Mouse (Mus musculus): Measurements from ENCODE around the gene Mterf2.

Mterf2 gene

DNA sequence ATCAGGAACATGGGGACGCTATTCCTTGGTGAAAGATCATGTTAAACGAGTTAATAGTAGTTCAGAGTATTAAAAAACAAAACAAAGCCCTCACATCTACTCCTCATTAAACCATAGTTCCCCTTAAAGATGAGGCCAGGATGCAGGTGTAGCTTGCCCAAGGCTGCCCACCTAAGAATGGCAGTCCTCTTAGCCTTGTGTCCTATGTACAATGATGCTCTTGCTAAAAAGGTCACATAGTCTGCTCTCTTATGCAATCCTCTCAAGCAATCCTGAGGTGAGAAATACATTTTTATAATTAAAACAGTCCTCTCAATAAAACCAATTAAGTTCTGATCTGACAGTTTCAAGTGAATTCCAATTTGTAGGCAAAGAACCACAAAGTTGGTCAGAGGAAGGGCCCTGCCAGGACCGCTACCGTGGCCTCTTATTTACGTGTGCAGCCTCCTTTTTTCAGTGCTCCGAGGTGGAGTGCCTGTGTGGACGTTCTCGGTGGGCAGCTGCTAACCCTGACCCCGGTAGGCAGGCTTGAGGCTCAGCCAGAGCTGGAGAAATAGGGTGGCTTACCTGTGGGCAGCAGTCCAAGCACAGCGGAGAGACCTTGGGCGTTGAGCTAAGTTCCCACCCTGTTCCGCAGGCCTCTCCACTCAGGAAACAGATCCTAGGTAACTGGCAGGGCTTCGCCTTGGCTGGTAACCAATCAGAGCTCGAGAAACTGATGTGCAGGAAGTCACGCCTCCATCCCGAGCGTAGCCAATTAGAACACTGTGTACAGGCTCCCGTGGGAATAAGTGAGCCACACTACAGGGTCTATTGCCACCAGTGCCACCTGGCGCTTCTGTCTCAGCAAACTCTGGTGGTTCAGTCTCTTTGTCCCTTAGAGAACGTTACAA, at the start of gene Mterf2:
Mterf2 (minus strand) TSS at position 633 of the 893 bp plus-strand sequence.
- peak; percentile 69 to 90 for DNase-seq (ENCODE audit: low spot score in 2 of 2)

DNA sequence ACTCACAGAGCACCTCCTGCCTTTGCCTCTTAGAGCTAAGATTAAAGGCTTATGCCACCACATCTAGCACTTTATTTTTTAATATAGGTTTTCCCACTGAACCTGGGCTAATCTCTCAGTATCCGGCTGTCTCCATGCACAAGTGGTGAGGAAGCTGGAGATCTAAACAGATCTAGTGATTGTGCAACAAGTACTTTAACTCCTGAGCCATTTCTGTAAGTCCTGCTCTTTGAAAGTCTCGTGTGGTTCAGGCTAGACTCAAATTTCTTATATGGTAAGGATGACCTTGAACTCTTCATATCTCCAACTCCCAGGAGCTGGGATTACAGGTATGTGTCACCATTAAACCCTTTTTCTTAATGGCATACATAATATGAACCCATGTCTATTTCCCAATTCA, 48.8 kb upstream of the Mterf2 start:
- DNase-seq (ENCODE audit: low spot score in 2 of 2): no peak

DNA sequence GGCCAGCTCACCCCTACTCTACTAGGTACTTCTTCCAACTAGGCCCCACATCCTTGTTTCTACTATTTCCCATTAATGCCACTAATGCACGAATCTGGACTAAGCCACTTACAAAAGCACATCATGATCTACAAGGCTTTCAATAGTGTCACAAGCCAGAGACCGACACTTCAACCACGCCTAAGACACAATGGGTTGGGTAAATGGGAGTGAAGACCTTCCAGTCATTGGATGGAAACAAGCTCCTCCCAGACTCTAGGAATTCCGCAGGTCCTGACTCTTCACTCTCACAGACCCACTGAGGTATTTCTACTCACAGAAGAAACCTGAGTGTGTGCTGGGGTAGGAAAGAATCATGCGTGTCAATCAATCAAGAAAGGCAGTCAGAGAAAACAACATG, 37.5 kb upstream of the Mterf2 start:
- DNase-seq (ENCODE audit: low spot score in 2 of 2): no peak

DNA sequence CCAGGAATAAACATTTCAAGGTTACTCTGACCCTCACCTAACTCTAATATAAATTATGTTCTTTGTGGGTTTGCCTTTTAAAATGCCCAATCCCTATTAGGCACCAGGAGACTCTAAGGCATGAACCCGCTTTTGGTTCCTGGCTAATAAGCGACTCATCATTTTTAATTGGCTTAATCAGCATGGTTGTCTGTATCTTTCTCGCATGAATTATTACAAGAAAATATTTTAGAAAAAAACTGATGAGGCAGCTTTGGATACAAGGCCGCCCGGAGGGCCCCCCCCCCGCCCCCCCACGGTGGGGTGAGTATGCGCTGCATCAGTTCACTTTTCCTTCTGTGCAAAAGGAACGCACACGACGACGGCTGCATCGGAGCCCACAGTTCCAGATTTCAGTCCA, 37.0 kb upstream of the Mterf2 start:
- DNase-seq (ENCODE audit: low spot score in 2 of 2): no peak

DNA sequence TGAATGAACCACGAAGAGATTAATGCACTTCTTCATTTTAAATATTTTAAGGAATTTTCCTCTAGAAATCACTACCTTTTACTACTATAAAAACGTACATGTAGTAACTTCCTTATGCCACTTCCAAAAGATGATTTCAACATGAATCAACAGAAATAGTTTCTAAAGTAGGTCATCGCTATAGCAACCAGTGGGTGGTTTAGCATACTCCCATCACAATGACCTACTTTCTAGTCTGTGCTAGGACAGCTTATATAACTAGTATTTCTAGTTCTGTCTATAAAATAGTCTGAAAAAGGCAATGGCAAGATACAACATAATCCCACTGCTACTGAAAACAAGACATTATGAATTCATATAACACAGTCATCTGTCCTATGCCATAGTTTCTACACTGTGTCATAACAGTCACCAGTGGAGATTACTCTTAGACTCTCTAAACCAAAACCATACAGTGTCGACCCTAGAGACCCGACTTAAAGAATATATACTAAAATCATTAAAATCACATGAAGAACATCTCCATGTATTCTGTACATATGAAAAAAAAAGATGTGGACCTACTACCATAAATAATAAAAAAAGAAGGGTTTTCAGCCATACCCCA, 34.0 kb upstream of the Mterf2 start:
- no peak for DNase-seq (ENCODE audit: low spot score in 2 of 2)

DNA sequence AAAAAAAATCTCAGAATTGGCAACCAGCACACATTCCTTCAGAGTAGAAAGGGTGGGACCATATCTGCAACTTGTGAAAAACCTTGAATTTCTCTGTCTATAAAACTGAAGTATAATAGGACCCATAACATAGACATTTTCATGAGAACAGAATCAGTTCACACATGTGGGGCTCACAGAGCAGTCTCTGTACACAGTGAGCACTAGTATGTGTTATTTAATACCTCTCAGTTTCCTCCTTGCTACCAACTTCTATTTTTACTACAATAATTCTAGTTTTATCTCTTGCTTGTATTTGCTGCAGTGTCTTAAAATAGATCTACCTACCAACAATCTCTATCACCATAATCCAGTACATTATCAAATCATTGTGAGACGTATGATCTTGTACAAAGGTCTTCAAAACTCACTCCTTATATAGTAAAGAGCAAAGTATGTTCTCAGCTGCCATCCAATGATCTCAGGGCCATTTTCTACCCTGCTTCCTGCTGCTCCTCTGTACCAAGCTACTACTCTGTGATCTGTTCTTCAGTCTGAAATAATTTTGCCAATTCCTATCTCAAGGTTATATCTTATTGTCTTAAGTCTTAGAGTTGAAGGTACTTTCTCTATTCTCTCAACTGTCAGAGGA, 32.3 kb upstream of the Mterf2 start:
- no peak for DNase-seq (ENCODE audit: low spot score in 2 of 2)

DNA sequence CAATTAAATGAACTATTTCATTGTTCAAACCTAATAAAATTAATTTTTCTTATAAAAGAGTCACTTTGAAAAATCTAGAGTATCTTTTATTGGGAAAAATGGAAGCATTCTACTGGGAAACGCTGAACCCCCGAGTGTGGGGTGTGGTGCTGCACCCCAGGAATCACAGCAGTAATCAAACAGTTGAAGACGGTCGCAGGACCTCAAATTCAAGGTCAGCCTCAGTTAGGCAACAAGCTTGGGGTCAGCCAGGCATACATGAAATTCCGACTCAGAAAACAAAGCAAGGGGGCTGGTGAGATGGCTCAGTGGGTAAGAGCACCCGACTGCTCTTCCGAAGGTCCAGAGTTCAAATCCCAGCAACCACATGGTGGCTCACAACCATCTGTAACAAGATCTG, 29.6 kb upstream of the Mterf2 start:
- DNase-seq (ENCODE audit: low spot score in 2 of 2): no peak

DNA sequence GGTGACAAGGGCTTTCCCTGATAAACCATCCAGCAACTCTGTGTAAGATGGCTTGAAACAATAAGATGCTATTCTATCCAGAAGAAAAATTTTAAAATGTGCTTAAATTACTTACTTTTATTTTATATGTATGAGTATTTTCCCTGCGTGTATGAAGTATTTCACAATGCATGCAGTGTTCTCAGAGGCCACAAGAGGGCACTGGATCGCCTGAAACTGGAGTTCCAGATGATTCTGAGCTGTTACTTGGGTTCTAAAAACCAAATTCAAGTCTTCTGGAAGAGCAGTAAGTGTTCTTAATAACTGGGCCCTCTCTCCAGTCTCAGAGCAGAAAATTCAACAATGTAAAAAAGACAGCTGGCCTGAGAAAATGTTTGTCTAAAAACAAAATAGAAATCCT, 26.4 kb upstream of the Mterf2 start:
- peak; percentile 17 to 67 for DNase-seq (ENCODE audit: low spot score in 2 of 2)

DNA sequence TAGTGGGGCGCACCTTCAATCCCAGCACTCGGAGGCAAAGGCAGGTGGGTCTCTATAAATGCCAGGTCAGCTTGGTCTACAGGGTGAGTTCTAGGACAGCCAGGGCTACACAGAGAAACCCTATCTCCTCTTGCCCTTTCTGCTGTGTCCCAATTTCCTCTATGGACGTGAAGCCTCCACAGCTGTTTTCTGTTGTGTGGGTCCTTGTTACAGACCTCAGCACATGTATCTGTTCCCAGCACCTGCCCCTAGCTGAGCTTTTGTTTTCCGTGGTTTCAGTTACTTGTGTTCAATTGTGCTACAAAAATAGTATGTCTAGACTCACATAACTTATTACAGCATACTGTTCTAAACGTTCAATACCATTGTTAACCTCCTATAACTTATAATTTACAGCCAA, 21.4 kb upstream of the Mterf2 start:
- DNase-seq (ENCODE audit: low spot score in 2 of 2): no peak

DNA sequence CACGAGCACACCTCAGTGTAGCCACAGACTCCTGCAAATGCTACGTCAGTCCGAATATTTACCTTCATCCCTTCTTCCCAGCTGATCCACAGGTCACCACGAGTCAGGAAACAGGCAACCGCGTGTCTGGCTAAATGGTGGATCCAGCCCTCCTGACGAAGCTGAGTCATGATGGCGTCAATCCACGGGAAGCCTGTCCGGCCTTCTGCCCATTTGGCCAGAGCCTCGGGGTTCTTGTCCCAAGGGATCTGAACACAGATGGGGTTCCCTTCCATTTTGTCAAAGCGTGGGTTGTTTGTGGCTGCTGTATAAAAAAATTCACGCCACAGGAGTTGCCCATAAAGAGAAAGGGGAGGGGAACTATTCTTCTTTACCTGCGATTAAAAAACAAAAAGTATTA, 18.5 kb upstream of the Mterf2 start:
- no peak for DNase-seq (ENCODE audit: low spot score in 2 of 2)

DNA sequence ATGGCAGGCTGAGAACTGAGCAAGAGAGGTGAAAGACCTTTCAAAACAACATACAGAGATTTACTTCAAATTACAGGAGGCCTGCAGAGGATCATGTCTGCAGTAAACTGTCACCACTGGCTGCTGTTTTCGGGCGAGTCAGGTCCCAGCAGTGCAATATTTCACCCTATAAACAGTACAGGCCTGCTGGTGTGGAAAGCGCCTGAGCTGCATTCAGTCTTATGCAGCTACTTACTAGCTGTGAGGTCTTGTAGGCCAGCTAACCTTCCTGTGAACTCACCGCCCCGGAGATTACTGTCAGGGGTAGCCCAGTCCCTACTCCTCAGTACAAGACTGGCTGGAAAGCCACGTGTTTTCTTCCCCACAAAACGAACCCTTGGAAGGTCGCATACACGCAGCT, 13.6 kb upstream of the Mterf2 start:
- no peak for DNase-seq (ENCODE audit: low spot score in 2 of 2)

DNA sequence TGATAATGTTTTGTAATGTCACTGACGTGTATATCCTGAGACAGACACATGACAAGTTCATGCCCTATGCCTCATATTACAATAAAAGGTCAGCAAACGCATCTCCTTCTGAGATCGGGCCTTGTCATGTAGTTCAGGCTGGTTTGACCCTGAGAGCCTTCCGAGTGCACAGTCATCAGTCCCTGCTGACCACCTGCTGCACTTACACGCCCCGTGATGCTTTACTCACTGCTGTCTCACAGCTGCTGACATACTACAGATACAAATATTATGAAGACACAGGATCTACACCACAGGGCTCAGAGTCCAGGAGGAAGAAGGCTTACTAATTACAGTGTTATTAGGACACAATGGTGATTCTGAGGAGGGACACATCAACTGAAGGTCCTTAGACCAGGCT, 8.7 kb upstream of the Mterf2 start:
- DNase-seq (ENCODE audit: low spot score in 2 of 2): no peak

DNA sequence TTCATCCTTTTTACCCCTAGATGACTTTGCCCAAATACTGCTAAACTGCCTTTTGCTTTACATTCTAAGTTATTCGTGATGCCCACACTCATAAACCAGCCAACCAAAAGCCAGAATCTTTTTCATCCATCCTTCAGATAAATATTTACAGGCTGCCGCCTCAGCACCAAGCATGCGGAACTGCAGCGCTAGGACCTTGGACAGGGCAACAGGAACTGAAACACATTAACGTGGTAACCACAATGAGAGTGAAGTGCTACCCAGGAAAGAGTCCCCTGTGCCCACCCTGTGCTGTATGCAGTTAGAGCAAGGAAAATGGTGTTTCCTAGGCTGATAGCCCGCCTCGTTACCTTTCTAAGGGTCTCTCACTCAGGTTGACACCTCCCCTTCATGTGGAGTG, 626 bp upstream of the Mterf2 start:
- peak; percentile 21 to 67 for DNase-seq (ENCODE audit: low spot score in 2 of 2)

DNA sequence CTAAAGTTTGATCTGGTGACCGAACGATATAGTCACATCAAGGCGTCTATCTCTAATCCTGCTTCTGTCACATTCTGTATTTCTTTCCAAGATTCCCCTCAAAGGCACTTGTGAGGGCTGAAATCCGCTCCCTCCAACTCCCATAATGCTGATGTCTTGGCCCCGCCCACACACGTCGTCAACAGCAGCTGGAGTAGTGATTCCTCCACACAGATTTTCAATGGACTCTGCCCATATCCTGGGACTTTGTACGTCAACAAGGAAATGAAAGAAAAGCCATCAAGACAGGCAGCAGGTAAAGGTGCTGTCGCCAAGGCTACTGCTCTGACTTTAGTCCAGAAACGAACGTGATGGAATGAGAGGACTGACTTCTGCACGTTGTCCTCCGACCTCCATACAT, 2.6 kb downstream of the Mterf2 start:
- DNase-seq (ENCODE audit: low spot score in 2 of 2): no peak

DNA sequence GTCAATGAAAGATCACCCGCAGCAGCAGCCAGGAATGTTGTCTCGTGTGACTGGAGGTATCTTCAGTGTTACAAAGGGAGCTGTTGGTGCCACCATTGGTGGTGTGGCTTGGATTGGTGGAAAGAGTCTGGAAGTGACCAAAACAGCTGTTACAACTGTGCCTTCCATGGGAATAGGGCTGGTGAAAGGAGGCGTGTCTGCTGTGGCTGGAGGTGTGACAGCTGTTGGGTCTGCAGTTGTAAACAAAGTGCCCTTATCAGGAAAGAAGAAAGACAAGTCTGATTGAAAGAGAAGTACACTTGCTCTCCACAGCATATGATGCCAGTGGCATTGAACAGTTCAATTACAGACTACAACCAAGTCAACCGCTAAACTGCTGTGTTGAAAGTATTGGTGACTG, 13.4 kb downstream of the Mterf2 start:
- DNase-seq (ENCODE audit: low spot score in 2 of 2): no peak

DNA sequence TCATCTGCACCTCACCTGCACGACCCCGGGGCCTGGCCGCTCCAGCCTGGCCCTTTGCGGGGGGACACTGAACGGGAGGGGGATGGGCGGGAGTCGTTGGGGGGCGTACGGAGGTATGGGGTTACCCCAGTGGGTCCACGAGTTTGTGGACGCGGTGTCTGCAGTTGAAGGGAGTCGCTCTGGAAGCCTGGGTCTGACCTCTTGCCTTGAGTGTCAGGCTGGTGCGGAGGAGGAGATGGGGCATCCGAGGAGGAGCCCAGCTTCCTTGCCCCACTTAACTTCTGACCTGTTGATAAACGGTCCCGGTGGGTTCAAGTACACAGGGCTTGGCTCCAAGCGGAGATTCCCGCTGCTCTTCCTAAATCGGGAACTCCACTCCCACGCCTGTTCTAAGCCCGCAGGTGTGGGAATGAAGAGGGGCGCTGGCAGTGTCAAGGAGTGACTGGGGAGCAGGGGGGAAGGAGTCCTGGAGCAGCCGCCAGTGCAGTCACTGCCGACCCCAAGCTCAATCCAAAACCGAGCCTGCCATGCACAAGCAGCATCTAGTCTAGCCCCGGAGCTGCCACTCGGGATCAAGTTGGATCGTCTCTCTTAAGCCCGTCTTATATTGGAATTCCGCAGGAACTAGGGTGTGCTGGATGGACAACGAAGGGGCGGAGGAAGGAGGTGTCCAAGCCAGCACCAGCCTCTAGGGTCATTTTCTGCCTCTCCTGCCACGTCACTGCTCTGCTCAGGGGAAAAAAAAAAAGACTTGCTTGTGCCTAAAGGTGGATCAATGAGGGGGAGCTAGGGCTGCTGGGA, 24.5 kb downstream of the Mterf2 start:
- peak; percentile 29 to 37 for DNase-seq (ENCODE audit: low spot score in 2 of 2)

DNA sequence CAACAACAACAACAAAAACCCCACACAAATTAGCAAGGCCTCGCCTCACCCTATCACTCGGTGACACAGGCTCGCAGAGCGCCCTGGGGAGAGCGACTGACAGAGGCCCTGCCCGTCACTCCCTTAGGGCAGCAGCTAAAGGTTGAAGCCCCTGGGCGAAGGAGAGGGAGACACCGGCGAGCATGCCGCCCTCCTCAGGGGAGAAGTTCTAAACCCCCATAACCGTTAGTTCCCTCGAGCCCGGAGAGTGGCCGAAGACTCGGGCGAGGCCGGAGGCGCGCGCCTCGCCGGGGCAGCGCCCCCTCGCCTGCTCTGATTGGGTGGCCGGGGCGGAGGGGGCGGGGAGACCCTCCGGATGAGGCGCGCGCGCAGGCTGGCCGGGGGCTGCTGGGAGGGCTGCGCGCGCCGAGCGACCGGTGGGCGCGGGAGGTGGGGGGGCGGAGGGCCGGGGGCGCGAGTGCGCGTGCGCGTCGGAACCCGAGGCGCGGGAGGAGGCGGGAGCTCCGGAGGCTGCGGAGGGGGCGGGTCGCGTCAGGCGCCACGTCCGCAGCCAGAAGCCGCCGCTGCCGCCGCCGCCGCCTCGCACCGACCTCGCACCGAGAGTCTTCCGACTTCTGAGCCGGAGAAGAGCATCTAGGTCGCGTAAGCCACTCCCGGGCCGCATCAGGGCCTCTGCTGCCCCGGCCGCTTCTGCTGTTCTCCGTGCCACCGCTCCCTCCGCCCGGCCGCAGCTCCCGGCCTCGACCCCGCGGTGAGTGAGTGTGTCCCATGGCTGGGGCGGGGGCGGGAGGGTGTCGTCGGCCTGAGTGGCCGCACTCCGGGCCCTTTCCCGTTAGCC, 25.4 kb downstream of the Mterf2 start, which contains the start of the genes Fhl4 and Tmem263:
Fhl4 (minus strand) TSS at position 249 of the 838 bp plus-strand sequence.
Tmem263 (plus strand) TSS at position 381 of the 838 bp plus-strand sequence.
- DNase-seq (ENCODE audit: low spot score in 2 of 2): peak; percentile 76 to 84

DNA sequence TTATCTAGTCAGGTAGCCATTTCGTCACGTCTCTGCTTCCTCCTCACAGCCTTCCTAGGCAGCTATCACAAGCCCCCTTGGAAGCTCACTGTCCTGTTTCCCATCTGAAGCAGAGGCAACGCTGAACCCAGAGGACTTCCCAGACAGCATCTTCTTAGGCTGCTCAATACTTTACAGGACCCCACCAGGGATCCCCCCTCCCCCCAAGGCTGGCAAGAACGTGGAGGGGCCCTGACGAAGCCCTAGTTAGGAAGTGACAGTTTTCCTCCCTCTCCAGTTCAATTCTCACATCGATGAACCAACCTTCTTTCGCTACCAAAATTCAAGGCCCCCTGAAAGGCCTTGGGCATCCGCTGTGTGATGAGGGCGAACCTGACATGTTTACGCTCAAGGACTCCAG, 26.0 kb downstream of the Mterf2 start:
- DNase-seq (ENCODE audit: low spot score in 2 of 2): no peak

DNA sequence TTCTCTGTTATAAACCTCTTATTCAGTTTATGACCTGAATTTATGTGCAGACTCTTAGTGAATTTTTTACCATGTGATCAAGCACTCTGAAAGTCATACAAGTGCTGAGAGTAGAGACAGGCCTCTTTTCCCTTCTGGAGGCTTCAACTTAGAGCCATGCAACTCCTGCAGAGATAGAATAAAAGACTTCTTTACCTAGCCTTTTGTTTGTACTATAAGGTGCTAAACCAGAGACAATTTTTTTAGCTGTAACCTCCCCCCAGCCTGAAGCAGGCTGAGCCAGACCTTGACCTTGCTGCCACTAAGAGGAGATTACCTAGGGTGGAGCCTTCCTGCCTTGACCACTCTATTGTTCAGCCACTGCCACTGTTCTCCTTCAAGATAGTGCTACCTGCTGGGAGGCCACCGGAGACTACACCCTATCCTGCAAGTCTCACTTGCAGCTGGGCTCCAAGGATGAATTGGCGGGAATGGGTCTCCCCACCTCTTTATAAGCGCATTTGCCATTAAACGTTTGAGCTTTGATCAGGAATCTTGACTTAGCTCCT, 56.1 kb downstream of the Mterf2 start:
- DNase-seq (ENCODE audit: low spot score in 2 of 2): no peak

Measured in spleen, postnatal 10 days (tissue).